Mouse (Mus musculus) spleen, embryonic (tissue): ENCODE data around the gene Hoxa5.

Experiments used
- CTCF ChIA-PET: fragments of 350-600 bp; sonication (Branson Sonifier 250); formaldehyde crosslinking; loops from one replicate; lab custom pipeline; 2022; lab: Charles Lee

Hoxa5 gene

GRCm38 (mm10) chr6:52241001-52241621 is 36.7 kb upstream of the Hoxa5 start:
- CTCF ChIA-PET: interaction anchor here (0.5 to 1.4 kb wide), 7 partner anchors 12 to 1031 kb away, joined by 3 to 5 read pairs (median 3); no protein-coding TSS in a partner anchor

- CTCF ChIA-PET: interaction anchor here (0.7 to 1.4 kb wide), 4 partner anchors 11 to 28 kb away, joined by 3 to 6 read pairs (median 4); no protein-coding TSS in a partner anchor
These were observed 36.1 kb upstream of the Hoxa5 start, which contains the start of gene Hoxa10 for GRCm38 (mm10) chr6:52240389-52241000. Hoxa10 (minus strand) TSS chr6:52240854.

- CTCF ChIA-PET: interaction anchor here (0.6 to 1.4 kb wide), 4 partner anchors 10 to 28 kb away, joined by 3 to 6 read pairs (median 4); no protein-coding TSS in a partner anchor
These were observed 35.4 kb upstream of the Hoxa5 start for GRCm38 (mm10) chr6:52239625-52240388.

- CTCF ChIA-PET: interaction anchor here (0.6 to 0.7 kb wide), 2 partner anchors 15 kb away, joined by 3 to 4 read pairs; no protein-coding TSS in a partner anchor
These were observed 34.6 kb upstream of the Hoxa5 start for GRCm38 (mm10) chr6:52238976-52239375.

- CTCF ChIA-PET: no interaction called here
These were observed 33.8 kb upstream of the Hoxa5 start for GRCm38 (mm10) chr6:52238155-52238545.

GRCm38 (mm10) chr6:52237346-52238154 is 33.2 kb upstream of the Hoxa5 start:
- CTCF ChIA-PET: no interaction called here

- CTCF ChIA-PET: no interaction called here
These were observed 32.4 kb upstream of the Hoxa5 start for GRCm38 (mm10) chr6:52236806-52237205.

- CTCF ChIA-PET: no interaction called here
These were observed 31.5 kb upstream of the Hoxa5 start for GRCm38 (mm10) chr6:52235866-52236265.

GRCm38 (mm10) chr6:52235267-52235666 is 30.9 kb upstream of the Hoxa5 start:
- CTCF ChIA-PET: no interaction called here

GRCm38 (mm10) chr6:52234428-52235140 is 30.2 kb upstream of the Hoxa5 start:
- CTCF ChIA-PET: interaction anchor here (0.5 to 0.9 kb wide), 2 partner anchors 14 to 55 kb away, joined by 3 to 11 read pairs; no protein-coding TSS in a partner anchor

- CTCF ChIA-PET: interaction anchor here (0.5 to 0.9 kb wide), 3 partner anchors 11 to 55 kb away, joined by 3 to 11 read pairs (median 3); no protein-coding TSS in a partner anchor
These were observed 29.4 kb upstream of the Hoxa5 start for GRCm38 (mm10) chr6:52233546-52234427.

GRCm38 (mm10) chr6:52232984-52233545 is 28.7 kb upstream of the Hoxa5 start:
- CTCF ChIA-PET: interaction anchor here (0.6 to 0.9 kb wide), 3 partner anchors 10 to 1049 kb away, joined by 3 read pairs; no protein-coding TSS in a partner anchor

GRCm38 (mm10) chr6:52232568-52232965 is 28.2 kb upstream of the Hoxa5 start:
- CTCF ChIA-PET: interaction anchor here (0.6 kb wide), 2 partner anchors 24 to 1049 kb away, joined by 3 to 4 read pairs; no protein-coding TSS in a partner anchor

GRCm38 (mm10) chr6:52231885-52232567 is 27.6 kb upstream of the Hoxa5 start:
- CTCF ChIA-PET: interaction anchor here (0.6 kb wide), 1 partner anchor 25 kb away, joined by 4 read pairs; no protein-coding TSS in a partner anchor

GRCm38 (mm10) chr6:52230516-52231165 is 26.3 kb upstream of the Hoxa5 start, which contains the start of gene Hoxa9:
Hoxa9 (minus strand) TSS chr6:52231089.
- CTCF ChIA-PET: interaction anchor here (0.6 to 0.7 kb wide), 3 partner anchors 16 to 364 kb away, joined by 4 to 6 read pairs (median 5); no protein-coding TSS in a partner anchor

GRCm38 (mm10) chr6:52229558-52230416 is 25.4 kb upstream of the Hoxa5 start:
- CTCF ChIA-PET: interaction anchor here (0.7 to 0.9 kb wide), 5 partner anchors 11 to 363 kb away, joined by 3 to 5 read pairs (median 3); partner anchors contain the start of gene Hoxa10
